Mouse (Mus musculus): ENCODE results near the gene Npff. TPM values are rescaled to one million over a fixed set of nuclear protein-coding genes. Genes with fewer than 3 reads are reported as not detected.
A peak's percentile ranks its signal among the peaks of the same experiment; 100 is the strongest.

Npff gene
- polyA plus RNA-seq (2015; fragmentation: Nextera tagmentation; extraction: Ambion mirVana) = 6.1 and 7.1 TPM in 2 replicates

DNA sequence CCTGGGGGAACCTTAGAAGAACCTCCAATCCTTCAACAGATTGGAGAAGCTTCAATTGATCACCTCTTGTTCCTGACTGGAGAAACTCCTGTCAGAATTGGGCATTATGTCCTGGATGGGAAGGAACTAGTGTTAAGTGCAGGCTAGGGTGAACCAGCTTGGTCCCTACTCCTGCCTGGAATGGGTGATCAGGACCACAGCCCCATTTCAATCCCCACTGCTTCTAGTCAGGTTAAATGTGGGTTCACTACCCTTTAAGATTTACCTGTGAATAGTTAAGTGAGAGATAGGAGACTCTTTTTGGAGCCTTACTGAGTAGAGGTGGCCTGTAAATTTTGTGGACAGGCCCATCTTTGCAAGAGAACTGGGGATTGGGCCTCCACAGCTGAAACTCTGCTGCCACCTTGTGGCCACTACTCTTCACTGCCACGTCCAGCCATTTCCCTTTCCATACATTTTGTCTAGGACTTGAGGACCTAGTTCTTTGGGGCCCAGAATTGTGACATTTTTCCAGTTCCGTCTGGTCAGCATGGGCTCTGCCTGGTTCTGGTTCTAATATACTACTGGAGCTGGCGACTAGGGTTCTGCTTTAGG lies at the start of gene Npff:
TSS of gene Npff (minus strand) at position 51 of the 594 bp plus-strand sequence.
- WGBS = 6% methylated on average over 3 of the region's 3 CpGs
- peaks cover 18% of the 10 kb centered on the region for H3K4me1 ChIP-seq (replicated peaks)
- no peaks in the 10 kb centered on the region for H3K9me3 ChIP-seq
- peak within 1 kb of the TSS; percentile 60 for H3K27ac ChIP-seq
- ATAC-seq (ENCODE audit: low FRiP score) = no peak; the same call in 1 of the 2 replicates
- peaks cover 63% of the 10 kb centered on the region for H3K36me3 ChIP-seq
- no peak within 1 kb of the TSS for H3K4me3 ChIP-seq
- no peak within 1 kb of the TSS for H3K4me2 ChIP-seq
- H3K27me3 ChIP-seq = no peaks in the 10 kb centered on the region
- peak within 1 kb of the TSS; percentile 49; the same call in 1 of the 2 replicates for H3K9ac ChIP-seq

DNA sequence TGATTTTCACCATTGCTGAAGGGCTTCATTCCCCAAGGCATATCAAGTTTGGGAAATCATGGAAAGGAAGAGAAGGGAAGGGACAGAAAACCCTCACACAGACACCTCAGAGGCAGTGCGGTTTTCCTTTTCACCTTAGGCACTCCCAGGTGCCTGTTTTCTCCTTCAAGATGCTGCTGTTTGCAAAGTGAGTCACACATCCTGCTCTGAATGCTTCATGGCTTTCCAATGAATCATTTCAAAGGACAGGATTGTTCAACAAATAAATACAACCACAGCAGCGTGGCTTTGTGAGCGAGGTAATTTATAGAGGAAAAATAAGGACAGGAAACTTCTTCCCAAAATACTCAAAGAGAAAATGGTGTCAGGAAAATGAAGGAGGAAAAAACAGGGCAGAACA lies 47.3 kb upstream of the Npff start:
- Histone ChIP-seq H3K4me1 (replicated peaks) (peaks cover 4% of the 10 kb centered on the region; the same call in 1 of the 2 replicates), H3K9me3 (no peaks in the 10 kb centered on the region), H3K27ac (no peak overlapping the region)

DNA sequence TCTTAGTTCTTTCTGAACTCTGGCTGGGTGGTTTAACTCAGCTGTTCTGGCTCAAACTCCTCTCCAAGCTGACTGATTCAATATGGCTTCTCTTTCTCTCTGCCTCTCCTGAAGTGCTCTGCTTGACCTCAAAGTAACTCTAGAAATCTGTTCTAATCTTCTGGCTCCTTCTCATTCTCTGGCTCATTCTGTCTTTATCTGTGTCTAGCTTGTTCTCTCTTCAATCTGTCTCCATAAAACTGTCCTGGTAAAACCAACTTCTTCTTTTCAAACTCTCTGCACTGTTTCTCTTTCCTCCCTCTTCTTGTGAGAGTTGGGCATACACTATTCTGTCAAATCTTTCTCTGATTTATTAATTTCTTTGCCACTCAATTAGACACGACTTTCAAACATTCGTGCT lies 43.1 kb upstream of the Npff start:
- no peak for ATAC-seq (ENCODE audit: low FRiP score)
- 83% methylated on average over 2 of the region's 2 CpGs for WGBS
- H3K4me3 ChIP-seq = no peak overlapping the region
- no peaks in the 10 kb centered on the region for H3K9me3 ChIP-seq
- H3K4me1 ChIP-seq (replicated peaks) = no peaks in the 10 kb centered on the region
- no peak overlapping the region for H3K27ac ChIP-seq
- H3K27me3 ChIP-seq = no peaks in the 10 kb centered on the region
- H3K9ac ChIP-seq = no peak overlapping the region
- no peak overlapping the region for H3K4me2 ChIP-seq
- H3K36me3 ChIP-seq = no peaks in the 10 kb centered on the region

More for the DNA sequence above, 47.3 kb upstream of the Npff start:
- no peak for ATAC-seq (ENCODE audit: low FRiP score)
- 85% methylated on average over 3 of the region's 3 CpGs for WGBS
- H3K36me3 ChIP-seq = no peaks in the 10 kb centered on the region
- H3K4me2 ChIP-seq = no peak overlapping the region
- no peak overlapping the region for H3K9ac ChIP-seq
- no peak overlapping the region for H3K4me3 ChIP-seq
- H3K27me3 ChIP-seq = no peaks in the 10 kb centered on the region

DNA sequence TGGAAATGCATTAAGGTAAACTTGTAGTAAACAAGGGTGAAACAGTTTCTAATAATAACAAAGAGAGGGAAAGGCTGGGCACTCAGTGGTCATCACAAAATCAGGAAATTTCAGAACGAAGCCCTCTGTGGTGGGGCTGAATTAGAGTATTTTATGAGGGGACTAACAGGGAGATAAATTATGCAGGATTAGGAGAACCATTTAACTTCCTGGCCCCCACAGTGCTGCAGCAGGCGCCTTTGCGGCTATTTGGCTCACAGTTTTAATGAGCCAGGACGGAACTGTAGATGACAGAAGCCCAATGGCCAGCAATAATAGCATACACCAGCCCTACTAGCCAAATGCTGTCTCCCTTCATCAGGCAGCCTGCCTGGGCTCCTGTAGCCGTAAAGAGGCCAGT lies 38.9 kb upstream of the Npff start:
- Histone ChIP-seq H3K27me3 (no peaks in the 10 kb centered on the region), H3K9me3 (no peaks in the 10 kb centered on the region), H3K36me3 (peaks cover 15% of the 10 kb centered on the region), H3K4me3 (no peak overlapping the region), H3K4me2 (no peak overlapping the region), H3K27ac (no peak overlapping the region), H3K4me1 (replicated peaks) (no peaks in the 10 kb centered on the region), H3K9ac (no peak overlapping the region)
- 82% methylated on average over 5 of the region's 5 CpGs for WGBS
- ATAC-seq (ENCODE audit: low FRiP score) = no peak

DNA sequence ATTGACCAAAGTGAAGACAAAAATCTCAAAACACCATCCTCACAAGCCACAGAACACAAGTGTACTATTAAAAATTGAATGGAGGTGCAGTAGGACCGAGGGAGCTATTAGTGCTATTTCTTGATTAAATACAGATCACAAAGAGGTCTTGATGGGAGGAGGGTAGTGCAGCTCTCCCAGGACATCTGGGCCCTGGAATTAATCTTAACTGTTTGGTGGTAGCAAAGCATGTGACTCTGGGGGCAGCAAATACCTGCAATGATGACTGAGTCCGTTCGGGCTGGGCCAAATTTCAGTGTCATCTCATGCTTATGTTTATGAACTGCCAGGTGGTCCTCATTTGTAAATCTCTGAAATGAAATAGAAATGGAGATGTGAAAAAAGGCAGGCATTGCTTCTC lies 38.3 kb upstream of the Npff start:
- ATAC-seq (ENCODE audit: low FRiP score) = no peak
- Histone ChIP-seq H3K4me2 (no peak overlapping the region), H3K27ac (0 out of 2 replicates have a peak overlapping the region, but pooled peaks have one; percentile 8), H3K9ac (no peak overlapping the region), H3K27me3 (no peaks in the 10 kb centered on the region), H3K4me3 (no peak overlapping the region), H3K9me3 (no peaks in the 10 kb centered on the region), H3K36me3 (peaks cover 15% of the 10 kb centered on the region), H3K4me1 (replicated peaks) (no peaks in the 10 kb centered on the region)
- WGBS = 74% methylated on average over 3 of the region's 3 CpGs

DNA sequence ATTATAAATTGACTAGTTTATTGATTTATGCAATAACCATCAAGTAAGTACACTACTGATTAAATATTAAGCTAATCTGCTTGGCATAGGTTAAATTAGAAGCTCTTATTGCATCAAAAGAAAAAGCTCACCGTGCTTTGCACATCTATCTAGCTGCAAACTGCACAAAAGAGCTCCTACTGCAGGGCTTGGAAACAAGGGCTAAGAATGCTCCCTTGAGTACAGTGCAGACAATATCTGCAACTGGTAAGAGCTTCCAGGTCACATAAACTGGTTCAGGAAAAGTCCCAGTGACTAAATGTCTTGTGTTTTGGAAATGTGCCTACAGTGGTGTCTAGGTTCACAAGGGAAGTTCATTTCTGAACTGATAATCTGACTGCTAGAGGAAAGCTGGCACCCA lies 37.7 kb upstream of the Npff start:
- no peak overlapping the region for H3K4me3 ChIP-seq
- ATAC-seq (ENCODE audit: low FRiP score) = no peak
- 0 out of 2 replicates have a peak overlapping the region, but pooled peaks have one; percentile 8 for H3K27ac ChIP-seq
- no peaks in the 10 kb centered on the region for H3K4me1 ChIP-seq (replicated peaks)
- no peak overlapping the region for H3K4me2 ChIP-seq
- 86% methylated on average over 1 of the region's 1 CpGs for WGBS
- H3K9me3 ChIP-seq = no peaks in the 10 kb centered on the region
- H3K36me3 ChIP-seq = peaks cover 15% of the 10 kb centered on the region
- no peak overlapping the region for H3K9ac ChIP-seq
- no peaks in the 10 kb centered on the region for H3K27me3 ChIP-seq

DNA sequence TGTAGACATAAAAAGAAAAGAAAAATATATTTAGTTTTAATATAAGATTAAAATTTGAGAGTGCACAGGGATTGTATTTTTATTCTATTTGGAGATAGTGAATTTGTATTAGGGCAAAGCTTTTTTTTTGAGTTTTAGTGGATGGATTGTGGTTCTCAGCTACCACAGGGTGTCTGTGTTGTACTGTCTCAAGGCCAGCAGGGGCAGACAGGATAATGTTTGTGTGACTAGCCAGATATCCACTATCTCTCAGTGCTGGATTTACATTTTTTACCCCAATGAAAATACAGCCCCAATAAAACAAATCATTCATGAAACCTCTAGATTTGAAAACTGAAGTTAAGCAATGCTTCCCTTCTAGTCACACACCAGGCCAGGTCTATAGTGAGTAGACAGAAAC lies 32.8 kb upstream of the Npff start:
- Histone ChIP-seq H3K27me3 (no peaks in the 10 kb centered on the region), H3K36me3 (peaks cover 46% of the 10 kb centered on the region), H3K9me3 (no peaks in the 10 kb centered on the region), H3K4me3 (no peak overlapping the region), H3K27ac (no peak overlapping the region), H3K4me2 (no peak overlapping the region), H3K9ac (no peak overlapping the region), H3K4me1 (replicated peaks) (no peaks in the 10 kb centered on the region)
- no peak for ATAC-seq (ENCODE audit: low FRiP score)

DNA sequence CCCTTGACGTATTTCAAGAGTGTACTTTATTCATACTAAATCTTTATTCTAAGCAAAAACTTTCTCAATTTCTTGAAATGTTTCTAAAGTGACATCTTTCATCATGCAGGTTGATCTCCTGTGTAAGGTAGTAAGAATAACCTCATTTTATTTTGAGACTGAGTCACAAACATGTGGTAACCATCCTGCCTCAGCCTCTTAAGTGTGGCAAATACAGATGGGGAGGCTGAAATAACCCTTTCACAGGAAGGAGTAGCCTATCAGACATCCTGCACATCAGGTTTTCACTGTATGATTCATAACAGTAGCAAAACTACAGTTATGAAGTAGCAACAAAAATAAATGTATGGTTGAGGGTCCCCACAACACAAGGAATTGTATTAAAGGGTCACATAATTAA lies 30.8 kb upstream of the Npff start:
- Histone ChIP-seq H3K4me2 (no peak overlapping the region), H3K36me3 (peaks cover 57% of the 10 kb centered on the region), H3K4me1 (replicated peaks) (no peaks in the 10 kb centered on the region), H3K9me3 (no peaks in the 10 kb centered on the region), H3K27me3 (no peaks in the 10 kb centered on the region), H3K4me3 (no peak overlapping the region), H3K9ac (no peak overlapping the region), H3K27ac (no peak overlapping the region)
- 91% methylated on average over 1 of the region's 1 CpGs for WGBS
- ATAC-seq (ENCODE audit: low FRiP score) = no peak

DNA sequence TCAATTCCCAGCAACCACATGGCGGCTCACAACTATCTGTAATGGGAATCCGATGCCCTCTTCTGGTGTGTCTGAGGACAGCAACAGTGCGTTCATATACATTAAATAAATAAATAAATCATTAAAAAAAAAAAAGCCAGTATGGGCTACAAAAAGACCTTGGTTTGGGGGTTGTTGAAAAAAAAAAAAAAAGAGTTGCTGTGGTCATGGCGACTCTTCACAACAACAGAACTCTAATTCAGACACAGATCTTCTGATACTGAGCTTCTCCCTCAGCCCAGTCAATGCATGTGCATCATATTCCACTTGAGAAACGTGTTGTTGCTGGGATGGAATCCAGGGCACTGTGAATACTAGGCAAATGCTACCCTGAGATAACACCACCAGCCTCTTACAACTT lies 27.9 kb upstream of the Npff start:
- Histone ChIP-seq H3K27ac (no peak overlapping the region), H3K27me3 (no peaks in the 10 kb centered on the region), H3K4me1 (replicated peaks) (no peaks in the 10 kb centered on the region), H3K4me3 (no peak overlapping the region), H3K4me2 (no peak overlapping the region), H3K36me3 (peaks cover 55% of the 10 kb centered on the region), H3K9me3 (no peaks in the 10 kb centered on the region), H3K9ac (no peak overlapping the region)
- WGBS = 97% methylated on average over 5 of the region's 5 CpGs
- no peak for ATAC-seq (ENCODE audit: low FRiP score)

DNA sequence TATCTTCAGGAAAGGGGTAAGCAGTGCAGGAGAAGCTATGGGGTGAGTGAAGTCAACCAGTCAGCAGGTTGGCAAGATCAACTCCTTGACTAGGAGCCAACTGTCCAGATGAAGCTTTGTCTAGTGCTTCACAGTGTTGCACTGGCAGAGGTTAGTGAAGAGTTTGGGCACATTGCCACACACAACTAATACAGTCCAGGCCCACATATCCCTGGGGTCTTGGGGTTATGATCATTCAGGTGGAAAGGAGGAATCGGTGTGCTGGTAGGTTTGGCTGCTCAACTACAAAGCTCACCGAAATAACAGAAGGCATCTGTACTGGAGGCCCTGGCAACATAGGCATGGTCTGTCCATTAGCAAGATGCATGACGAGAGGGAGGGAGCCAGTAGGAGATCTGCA lies 22.7 kb upstream of the Npff start:
- H3K27ac ChIP-seq = peak overlapping the region; percentile 76
- no peak for ATAC-seq (ENCODE audit: low FRiP score)
- WGBS = 91% methylated on average over 3 of the region's 3 CpGs
- H3K36me3 ChIP-seq = peaks cover 48% of the 10 kb centered on the region
- H3K4me3 ChIP-seq = no peak overlapping the region
- H3K4me1 ChIP-seq (replicated peaks) = peaks cover 8% of the 10 kb centered on the region; the same call in 1 of the 2 replicates
- H3K27me3 ChIP-seq = no peaks in the 10 kb centered on the region
- H3K4me2 ChIP-seq = no peak overlapping the region
- no peaks in the 10 kb centered on the region for H3K9me3 ChIP-seq
- no peak overlapping the region for H3K9ac ChIP-seq

DNA sequence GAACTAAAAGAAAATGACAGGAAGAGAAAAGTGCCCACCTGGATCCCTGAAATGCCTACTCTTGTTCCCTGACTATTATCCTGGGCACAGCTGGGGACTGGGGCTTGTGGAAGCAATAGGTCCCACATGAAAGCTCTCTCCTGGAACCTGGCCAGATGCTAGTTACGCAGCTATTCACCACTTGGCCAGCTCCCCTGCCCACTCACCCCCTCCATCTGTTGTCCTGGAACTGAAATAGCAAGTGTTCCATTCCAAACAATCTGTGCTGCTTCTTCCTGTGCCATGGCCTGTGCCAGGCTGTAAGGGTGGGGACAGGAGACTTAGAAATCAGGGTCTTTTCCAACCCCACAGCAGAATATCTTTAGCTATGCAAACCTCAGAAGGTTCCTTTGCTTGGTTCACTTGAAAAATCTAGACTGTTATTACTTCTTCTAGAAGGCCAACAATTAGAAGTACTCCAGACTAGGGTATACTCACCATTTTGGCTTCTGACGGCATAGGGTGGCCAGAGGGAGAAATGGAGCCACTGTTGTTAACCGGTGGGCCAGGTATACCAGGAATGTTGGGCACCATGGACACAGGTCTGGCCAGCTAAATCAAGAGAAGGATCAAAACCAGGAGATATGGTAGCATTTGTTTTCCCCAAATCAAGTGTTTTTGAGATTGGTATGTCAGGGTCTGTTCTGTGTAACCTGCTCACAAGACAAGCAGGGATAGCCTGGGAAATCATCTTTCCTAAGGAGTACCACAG lies 22.1 kb upstream of the Npff start:
- 78% methylated on average over 3 of the region's 3 CpGs for WGBS
- Histone ChIP-seq H3K9ac (no peak overlapping the region), H3K9me3 (no peaks in the 10 kb centered on the region), H3K36me3 (peaks cover 47% of the 10 kb centered on the region), H3K4me3 (no peak overlapping the region), H3K4me2 (no peak overlapping the region), H3K4me1 (replicated peaks) (peaks cover 8% of the 10 kb centered on the region; the same call in 1 of the 2 replicates), H3K27ac (peak overlapping the region; percentile 76), H3K27me3 (no peaks in the 10 kb centered on the region)
- peak; percentile 39 for ATAC-seq (ENCODE audit: low FRiP score)

DNA sequence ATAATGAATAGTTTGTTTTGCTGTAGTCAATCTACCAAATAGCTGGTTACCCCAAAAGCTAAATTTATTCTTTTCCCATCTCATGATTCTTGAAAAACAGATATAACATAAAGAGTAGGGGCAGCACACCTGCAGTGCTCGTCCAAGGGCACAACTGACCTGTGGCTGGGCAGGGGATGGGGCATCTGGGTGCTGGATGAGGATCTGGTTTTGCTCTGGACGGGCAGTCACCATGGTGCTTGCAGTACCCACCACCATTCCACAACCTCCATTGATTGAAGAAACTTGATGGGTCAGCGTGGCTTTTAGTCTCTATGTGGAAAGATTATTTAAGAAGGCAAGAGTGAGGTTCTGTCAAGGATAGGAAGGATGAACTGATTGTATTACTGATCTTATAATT lies 21.5 kb upstream of the Npff start:
- H3K27ac ChIP-seq = peak overlapping the region; percentile 76; the same call in 1 of the 2 replicates
- no peak for ATAC-seq (ENCODE audit: low FRiP score)
- H3K4me2 ChIP-seq = no peak overlapping the region

DNA sequence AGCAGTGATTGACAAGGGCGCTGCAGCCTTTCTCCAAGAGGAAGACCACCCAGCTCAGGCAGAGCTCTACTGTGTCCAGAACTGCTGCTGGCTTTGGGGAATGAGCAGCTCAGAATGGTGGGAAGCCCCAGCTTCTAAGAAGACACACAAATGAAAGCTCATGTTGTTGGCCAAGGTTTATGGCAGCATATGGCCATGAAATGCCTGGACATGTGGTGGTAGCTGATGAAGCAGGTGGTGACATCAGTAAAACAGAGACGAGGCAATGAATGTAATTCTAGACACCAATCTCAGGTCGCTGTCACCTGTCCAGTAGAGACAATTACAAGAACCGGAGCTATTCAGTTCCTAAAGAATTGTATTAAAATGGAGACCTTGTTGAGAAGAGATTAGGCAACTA lies 20.1 kb upstream of the Npff start:
- no peaks in the 10 kb centered on the region for H3K9me3 ChIP-seq
- H3K4me3 ChIP-seq = no peak overlapping the region
- ATAC-seq (ENCODE audit: low FRiP score) = no peak
- H3K36me3 ChIP-seq = peaks cover 57% of the 10 kb centered on the region
- no peaks in the 10 kb centered on the region for H3K27me3 ChIP-seq
- H3K9ac ChIP-seq = no peak overlapping the region
- no peak overlapping the region for H3K4me2 ChIP-seq
- 92% methylated on average over 4 of the region's 4 CpGs for WGBS
- no peak overlapping the region for H3K27ac ChIP-seq
- H3K4me1 ChIP-seq (replicated peaks) = peaks cover 8% of the 10 kb centered on the region; the same call in 1 of the 2 replicates

More for the DNA sequence above, 21.5 kb upstream of the Npff start:
- 92% methylated on average over 3 of the region's 3 CpGs for WGBS
- H3K9me3 ChIP-seq = no peaks in the 10 kb centered on the region
- no peak overlapping the region for H3K4me3 ChIP-seq
- no peak overlapping the region for H3K9ac ChIP-seq
- no peaks in the 10 kb centered on the region for H3K27me3 ChIP-seq
- peaks cover 8% of the 10 kb centered on the region; the same call in 1 of the 2 replicates for H3K4me1 ChIP-seq (replicated peaks)
- peaks cover 49% of the 10 kb centered on the region for H3K36me3 ChIP-seq

Measured in hindbrain, embryonic 13.5 days (tissue).